Mouse (Mus musculus) liver, embryonic 15.5 days (tissue): ENCODE measurements around the gene Olfr1445. TPM values are rescaled to one million over a fixed set of nuclear protein-coding genes. Genes with fewer than 3 reads are reported as not detected.

ENCODE experiments used
- ATAC-seq: fragments of 200-750 bp; cut with Nextera tagmentation; 2 replicates; pipeline ENCODE4 v1.8.0; 2017; ENCODE audit warnings: moderate number of reproducible peaks, mild to moderate bottlenecking, moderate library complexity; ENCODE audit not compliant: insufficient read depth
- H3K27ac ChIP-seq: fragments of 300-500 bp; sonication (generic); replicated peaks from 2 replicates; pipeline ENCODE4 v1.5.1; 2015; ENCODE audit warnings: mild to moderate bottlenecking, inconsistent platforms
- H3K27me3 ChIP-seq: fragments of 300-500 bp; sonication (generic); 2 replicates; pipeline ENCODE4 v1.6.1; 2015; ENCODE audit warnings: mild to moderate bottlenecking, inconsistent platforms
- H3K36me3 ChIP-seq: fragments of 300-500 bp; sonication (generic); replicated peaks from 2 replicates; pipeline ENCODE4 v1.6.1; 2015; ENCODE audit warnings: moderate library complexity, mild to moderate bottlenecking, inconsistent platforms
- H3K4me1 ChIP-seq: fragments of 300-500 bp; sonication (generic); replicated peaks from 2 replicates; pipeline ENCODE4 v1.6.1; 2015; ENCODE audit warnings: inconsistent platforms
- H3K4me2 ChIP-seq: fragments of 300-500 bp; sonication (generic); 2 replicates; pipeline ENCODE4 v1.6.1; 2015; ENCODE audit warnings: moderate library complexity, mild to moderate bottlenecking, inconsistent platforms
- H3K4me3 ChIP-seq: fragments of 300-500 bp; sonication (generic); replicated peaks from 2 replicates; pipeline ENCODE4 v1.5.1; 2015; ENCODE audit warnings: mild to moderate bottlenecking, inconsistent platforms
- H3K9ac ChIP-seq: fragments of 300-500 bp; sonication (generic); 2 replicates; pipeline ENCODE4 v1.6.1; 2015; ENCODE audit warnings: moderate library complexity, mild to moderate bottlenecking, inconsistent platforms
- H3K9me3 ChIP-seq: fragments of 300-500 bp; sonication (generic); replicated peaks from 2 replicates; pipeline ENCODE4 v1.6.1; 2016; ENCODE audit warnings: inconsistent platforms
- WGBS: fragments of 180-500 bp; shearing (Covaris S2); methylation state at CpG from one replicate; pipeline ENCODE4 v1.1.7; 2015; ENCODE audit warnings: mixed read lengths; ENCODE audit not compliant: insufficient replicate concordance; 5-methylcytosine and 5-hydroxymethylcytosine counted together
- polyA plus RNA-seq: library from polyadenylated mRNA; unstranded; fragments of >200 nt; fragmentation: Nextera tagmentation; extraction: Ambion mirVana; gene quantifications from 2 replicates; pipeline ENCODE4 v1.2.1, GENCODE M21; 2015

Olfr1445 gene
- polyA plus RNA-seq, result not detected in 2 replicates

- no peak within 1 kb of the TSS for H3K27ac ChIP-seq
- no peaks in the 10 kb centered on the region for H3K4me1 ChIP-seq
- no peaks in the 10 kb centered on the region for H3K27me3 ChIP-seq
- H3K9me3 ChIP-seq, result no peaks in the 10 kb centered on the region
- no peaks in the 10 kb centered on the region for H3K36me3 ChIP-seq
- 55% methylated on average over 2 of the region's 2 CpGs for WGBS
- no peak for ATAC-seq
- H3K4me2 ChIP-seq, result no peak within 1 kb of the TSS
- H3K9ac ChIP-seq, result no peak within 1 kb of the TSS
- no peak within 1 kb of the TSS for H3K4me3 ChIP-seq
These were observed at the start of gene Olfr1445 for GRCm38 (mm10) chr19:12883555-12883954. Olfr1445 (plus strand) TSS chr19:12883855.

- ATAC-seq, result no peak
- H3K9ac ChIP-seq, result no peak overlapping the region
- 82% methylated on average over 1 of the region's 1 CpGs for WGBS
These were observed 45.1 kb upstream of the Olfr1445 start for GRCm38 (mm10) chr19:12838507-12838906.

GRCm38 (mm10) chr19:12846382-12846781 lies 37.3 kb upstream of the Olfr1445 start, which contains the start of gene Gm5244:
Gm5244 (plus strand) TSS chr19:12846682.
- Histone ChIP-seq H3K4me3 (no peak within 1 kb of the TSS), H3K9ac (no peak within 1 kb of the TSS), H3K27ac (no peak within 1 kb of the TSS), H3K9me3 (no peaks in the 10 kb centered on the region), H3K4me2 (no peak within 1 kb of the TSS), H3K4me1 (no peaks in the 10 kb centered on the region), H3K27me3 (no peaks in the 10 kb centered on the region), H3K36me3 (no peaks in the 10 kb centered on the region)
- ATAC-seq, result no peak

More at GRCm38 (mm10) chr19:12838507-12838906, 45.1 kb upstream of the Olfr1445 start:
- Histone ChIP-seq H3K9me3 (no peaks in the 10 kb centered on the region), H3K36me3 (no peaks in the 10 kb centered on the region), H3K4me2 (no peak overlapping the region), H3K4me1 (no peaks in the 10 kb centered on the region), H3K27ac (no peak overlapping the region), H3K27me3 (no peaks in the 10 kb centered on the region), H3K4me3 (no peak overlapping the region)

GRCm38 (mm10) chr19:12856983-12857382 lies 26.7 kb upstream of the Olfr1445 start, which contains the start of gene Olfr1444:
Olfr1444 (plus strand) TSS chr19:12857283.
- no peaks in the 10 kb centered on the region for H3K4me1 ChIP-seq
- no peaks in the 10 kb centered on the region for H3K27me3 ChIP-seq
- ATAC-seq, result no peak
- no peak within 1 kb of the TSS for H3K4me2 ChIP-seq
- no peak within 1 kb of the TSS for H3K4me3 ChIP-seq
- H3K36me3 ChIP-seq, result no peaks in the 10 kb centered on the region
- H3K27ac ChIP-seq, result no peak within 1 kb of the TSS
- H3K9me3 ChIP-seq, result no peaks in the 10 kb centered on the region
- WGBS, result 26% methylated on average over 1 of the region's 1 CpGs
- no peak within 1 kb of the TSS for H3K9ac ChIP-seq

- no peak for ATAC-seq
These were observed 9.8 kb downstream of the Olfr1445 start, which contains the start of gene Olfr1446 for GRCm38 (mm10) chr19:12893424-12893823. Olfr1446 (minus strand) TSS chr19:12893524.

GRCm38 (mm10) chr19:12903643-12904042 lies 20.0 kb downstream of the Olfr1445 start, which contains the start of gene Olfr1447:
Olfr1447 (minus strand) TSS chr19:12903743.
- Histone ChIP-seq H3K9ac (no peak within 1 kb of the TSS), H3K4me3 (no peak within 1 kb of the TSS), H3K36me3 (no peaks in the 10 kb centered on the region), H3K4me1 (no peaks in the 10 kb centered on the region), H3K9me3 (no peaks in the 10 kb centered on the region), H3K27ac (no peak within 1 kb of the TSS), H3K27me3 (no peaks in the 10 kb centered on the region), H3K4me2 (no peak within 1 kb of the TSS)
- WGBS, result 87% methylated on average over 1 of the region's 1 CpGs
- no peak for ATAC-seq

More at GRCm38 (mm10) chr19:12893424-12893823, 9.8 kb downstream of the Olfr1445 start, which contains the start of gene Olfr1446:
- Histone ChIP-seq H3K27ac (no peak within 1 kb of the TSS), H3K4me2 (no peak within 1 kb of the TSS), H3K9me3 (no peaks in the 10 kb centered on the region), H3K4me3 (no peak within 1 kb of the TSS), H3K4me1 (no peaks in the 10 kb centered on the region), H3K9ac (no peak within 1 kb of the TSS), H3K27me3 (no peaks in the 10 kb centered on the region), H3K36me3 (no peaks in the 10 kb centered on the region)
- 51% methylated on average over 1 of the region's 1 CpGs for WGBS

- no peak for ATAC-seq
- H3K4me1 ChIP-seq, result no peaks in the 10 kb centered on the region
- H3K9me3 ChIP-seq, result no peaks in the 10 kb centered on the region
- WGBS, result 46% methylated on average over 1 of the region's 1 CpGs
- H3K27ac ChIP-seq, result no peak within 1 kb of the TSS
- H3K27me3 ChIP-seq, result no peaks in the 10 kb centered on the region
- no peaks in the 10 kb centered on the region for H3K36me3 ChIP-seq
- H3K9ac ChIP-seq, result no peak within 1 kb of the TSS
- H3K4me3 ChIP-seq, result no peak within 1 kb of the TSS
- H3K4me2 ChIP-seq, result no peak within 1 kb of the TSS
These were observed 40.7 kb downstream of the Olfr1445 start, which contains the start of gene Olfr1448 for GRCm38 (mm10) chr19:12924319-12924718. Olfr1448 (minus strand) TSS chr19:12924419.

GRCm38 (mm10) chr19:12930540-12930939 lies 46.9 kb downstream of the Olfr1445 start, which contains the start of gene Olfr1449:
Olfr1449 (plus strand) TSS chr19:12930840.
- H3K4me2 ChIP-seq, result no peak within 1 kb of the TSS
- no peak within 1 kb of the TSS for H3K27ac ChIP-seq
- no peak for ATAC-seq
- no peaks in the 10 kb centered on the region for H3K4me1 ChIP-seq
- H3K9ac ChIP-seq, result no peak within 1 kb of the TSS
- no peaks in the 10 kb centered on the region for H3K27me3 ChIP-seq
- H3K36me3 ChIP-seq, result no peaks in the 10 kb centered on the region
- no peaks in the 10 kb centered on the region for H3K9me3 ChIP-seq
- H3K4me3 ChIP-seq, result no peak within 1 kb of the TSS

Other genes with a start within 250 kb of the Olfr1445 start
- not detected in 2 replicates for gene Olfr1442, start 213.4 kb upstream of the Olfr1445 start, polyA plus RNA-seq
- not detected in 2 replicates for gene Olfr1443, start 205.7 kb upstream of the Olfr1445 start, polyA plus RNA-seq
- gene Keg1, start 188.1 kb upstream of the Olfr1445 start, polyA plus RNA-seq, result 7.9 and 9.0 TPM in 2 replicates
- gene Cntf, start 118.2 kb upstream of the Olfr1445 start, polyA plus RNA-seq, result 0.43 and 0.53 TPM in 2 replicates
- gene Zfp91, start 87.7 kb upstream of the Olfr1445 start, polyA plus RNA-seq, result 7.2 and 7.3 TPM in 2 replicates
- gene Lpxn, start 87.7 kb upstream of the Olfr1445 start, polyA plus RNA-seq, result 2.1 and 2.4 TPM in 2 replicates
- gene Gm5244, start 37.2 kb upstream of the Olfr1445 start, polyA plus RNA-seq, result not detected in 2 replicates
- gene Olfr1444, start 26.6 kb upstream of the Olfr1445 start, polyA plus RNA-seq, result not detected in 2 replicates
- gene Olfr1446, start 9.7 kb downstream of the Olfr1445 start, polyA plus RNA-seq, result not detected in 2 replicates
- gene Olfr1447, start 19.9 kb downstream of the Olfr1445 start, polyA plus RNA-seq, result not detected in 2 replicates
- gene Olfr1448, start 40.6 kb downstream of the Olfr1445 start, polyA plus RNA-seq, result not detected in 2 replicates
- gene Olfr1449, start 47.0 kb downstream of the Olfr1445 start, polyA plus RNA-seq, result not detected in 2 replicates
- not detected in 2 replicates for gene Olfr1450, start 66.4 kb downstream of the Olfr1445 start, polyA plus RNA-seq
- not detected in 2 replicates for gene Olfr1451, start 111.2 kb downstream of the Olfr1445 start, polyA plus RNA-seq
- gene Olfr1453, start 144.5 kb downstream of the Olfr1445 start, polyA plus RNA-seq, result not detected in 2 replicates
- not detected in 2 replicates for gene Olfr1454, start 176.8 kb downstream of the Olfr1445 start, polyA plus RNA-seq
- not detected in 2 replicates for gene Olfr1457, start 214.0 kb downstream of the Olfr1445 start, polyA plus RNA-seq
- gene Olfr1458, start 222.9 kb downstream of the Olfr1445 start, polyA plus RNA-seq, result not detected in 2 replicates